Mouse (Mus musculus) lung, postnatal 0 days (tissue): ENCODE measurements around the gene Rtn1.

Source experiments
- CTCF ChIP-seq: IDR thresholded peaks from 2 replicates; pipeline ENCODE4 v1.5.1; 2016; ENCODE audit warnings: antibody characterized with exemption, mild to moderate bottlenecking
- EP300 ChIP-seq: IDR thresholded peaks from 2 replicates; pipeline ENCODE4 v1.6.1; 2016; ENCODE audit warnings: antibody characterized with exemption, mild to moderate bottlenecking, control low read depth

GRCm38 (mm10) chr12:72348508-72348907 is 60.3 kb downstream of the Rtn1 start:
- TF ChIP-seq EP300 (no peak), CTCF (no peak)
